Comparison of ENCODE assay signal across 11 mouse cellular contexts in the genomic region with DNA sequence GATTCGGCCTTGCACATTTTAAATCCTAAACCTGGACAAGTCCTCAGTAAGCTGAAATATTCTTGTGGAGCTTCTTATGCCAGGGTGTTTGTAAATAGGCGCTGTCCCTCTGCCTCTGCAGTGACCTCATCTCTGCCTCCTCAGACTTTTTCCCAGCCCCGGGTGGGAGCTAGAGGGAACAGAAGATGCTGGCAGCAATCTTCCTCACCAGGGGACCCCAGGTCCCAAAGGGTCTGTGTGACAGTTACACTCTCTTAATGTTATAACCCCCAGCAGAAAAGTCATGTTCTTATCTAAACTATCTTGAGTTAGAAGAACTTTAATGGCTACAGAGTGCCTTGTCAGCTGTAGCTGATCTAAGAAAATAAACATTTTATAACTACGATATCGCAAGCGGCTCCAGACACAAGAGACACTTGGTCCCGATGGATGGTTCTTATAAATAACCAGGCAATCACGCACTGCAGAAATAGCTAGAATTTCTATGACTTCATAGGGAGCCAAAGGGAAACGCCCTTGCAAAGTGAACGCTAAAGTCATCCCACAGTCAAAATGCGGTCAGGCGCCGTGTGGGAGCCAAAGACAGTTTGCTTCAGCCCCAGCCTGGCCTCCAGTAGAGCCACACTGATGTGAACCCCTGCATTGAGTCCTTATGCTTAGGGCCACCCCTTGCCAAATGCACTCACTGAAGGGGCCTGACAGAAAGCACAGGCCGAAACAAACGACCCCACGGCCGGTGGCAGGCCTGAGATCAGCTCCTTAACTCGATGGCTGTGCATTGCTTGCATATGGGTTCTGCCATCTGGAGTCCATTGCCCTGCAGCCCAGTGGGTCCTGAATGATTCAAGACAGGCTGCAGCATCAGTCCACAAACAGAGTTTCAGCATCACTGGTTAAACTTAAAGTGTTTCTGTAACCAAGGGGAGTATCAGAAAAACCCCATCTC.
DNase-seq lines count a peak whose midpoint lies in the region; ATAC-seq lines count a peak whose summit lies in the region.
"Had no signal": no experiment of that assay in that cellular context is flagged by ENCODE, and none has a peak within 500 bp of the region (broad histone marks: within the 10 kb centered on the region; RNA-seq: fewer than 3 reads in every experiment).

No protein-coding gene starts in this region.

- peak overlapping the region; percentile 39; the same call in 1 of the 2 replicates for H3K27ac ChIP-seq in kidney, embryonic 16.5 days (ENCODE audit: low read length)
- H3K27ac ChIP-seq in embryonic facial prominence, embryonic 15.5 days (replicated peaks): peak overlapping the region; percentile 56
- H3K27ac ChIP-seq in forebrain, embryonic 12.5 days: no peak overlapping the region
- H3K27ac ChIP-seq: midbrain, embryonic 15.5 days had no signal

- H3K4me2 ChIP-seq in kidney, embryonic 16.5 days (replicated peaks; ENCODE audit: low read depth, low read length): no peak overlapping the region
- no peak overlapping the region for H3K4me2 ChIP-seq in embryonic facial prominence, embryonic 15.5 days (replicated peaks)
- H3K4me2 ChIP-seq in forebrain, embryonic 12.5 days: no peak overlapping the region
- H3K4me2 ChIP-seq: midbrain, embryonic 15.5 days had no signal

- no peaks in the 10 kb centered on the region; the same call in 1 of the 2 replicates for H3K9me3 ChIP-seq in kidney, embryonic 16.5 days (ENCODE audit: low read length)
- H3K9me3 ChIP-seq in embryonic facial prominence, embryonic 15.5 days (replicated peaks): no peaks in the 10 kb centered on the region
- H3K9me3 ChIP-seq in forebrain, embryonic 12.5 days: no peaks in the 10 kb centered on the region
- H3K9me3 ChIP-seq: midbrain, embryonic 15.5 days had no signal

- 59% methylated on average over 18 of the region's 18 CpGs for WGBS in kidney, embryonic 16.5 days
- WGBS in embryonic facial prominence, embryonic 15.5 days: 49% methylated on average over 18 of the region's 18 CpGs
- 81% methylated on average over 18 of the region's 18 CpGs for WGBS in forebrain, embryonic 12.5 days

- no peak overlapping the region for H3K4me3 ChIP-seq in kidney, embryonic 16.5 days (ENCODE audit: low read length)
- H3K4me3 ChIP-seq in embryonic facial prominence, embryonic 15.5 days (replicated peaks): no peak overlapping the region
- H3K4me3 ChIP-seq in forebrain, embryonic 12.5 days (replicated peaks): no peak overlapping the region
- H3K4me3 ChIP-seq: midbrain, embryonic 15.5 days had no signal

- no peaks in the 10 kb centered on the region for H3K27me3 ChIP-seq in kidney, embryonic 16.5 days (ENCODE audit: insufficient read depth, low read length)
- no peaks in the 10 kb centered on the region for H3K27me3 ChIP-seq in embryonic facial prominence, embryonic 15.5 days
- H3K27me3 ChIP-seq in forebrain, embryonic 12.5 days: no peaks in the 10 kb centered on the region
- H3K27me3 ChIP-seq: midbrain, embryonic 15.5 days had no signal

- peak; percentile 17; the same call in 1 of the 2 replicates for ATAC-seq in frontal cortex, adult (ENCODE audit: low TSS enrichment)
- peak; percentile 14; the same call in 1 of the 2 replicates for ATAC-seq in kidney, embryonic 16.5 days (ENCODE audit: low FRiP score, low TSS enrichment)
- ATAC-seq in embryonic facial prominence, embryonic 15.5 days (ENCODE audit: insufficient number of reproducible peaks, low FRiP score, low TSS enrichment, low read depth): peak; percentile 64
- no peak for ATAC-seq in forebrain, embryonic 12.5 days (ENCODE audit: low FRiP score)
- ATAC-seq: midbrain, embryonic 15.5 days had no signal

- H3K36me3 ChIP-seq in kidney, embryonic 16.5 days (ENCODE audit: insufficient read depth, low read length): no peaks in the 10 kb centered on the region
- no peaks in the 10 kb centered on the region for H3K36me3 ChIP-seq in embryonic facial prominence, embryonic 15.5 days
- no peaks in the 10 kb centered on the region for H3K36me3 ChIP-seq in forebrain, embryonic 12.5 days (replicated peaks)
- H3K36me3 ChIP-seq: midbrain, embryonic 15.5 days had no signal

- peaks cover 34% of the 10 kb centered on the region for H3K4me1 ChIP-seq in kidney, embryonic 16.5 days (ENCODE audit: insufficient read depth, low read length)
- peaks cover 39% of the 10 kb centered on the region for H3K4me1 ChIP-seq in embryonic facial prominence, embryonic 15.5 days
- H3K4me1 ChIP-seq in forebrain, embryonic 12.5 days: peaks cover 13% of the 10 kb centered on the region

- H3K9ac ChIP-seq in kidney, embryonic 16.5 days (replicated peaks; ENCODE audit: low read length): no peak overlapping the region
- no peak overlapping the region for H3K9ac ChIP-seq in embryonic facial prominence, embryonic 15.5 days
- H3K9ac ChIP-seq in forebrain, embryonic 12.5 days: no peak overlapping the region
- H3K9ac ChIP-seq: midbrain, embryonic 15.5 days had no signal

- no peak for DNase-seq in frontal cortex, postnatal 10 days (ENCODE audit: low spot score in 2 of 2)
- no peak for DNase-seq in kidney, adult 8-10 months
- DNase-seq in lung, postnatal 10 days: peak; percentile 59
- DNase-seq in right cerebral cortex, postnatal 10 days (ENCODE audit: low spot score in 2 of 2): no peak
- DNase-seq: adrenal gland, postnatal 10 days; cerebellum, adult 18-20 months had no signal
